Mouse (Mus musculus) fibroblast of lung, adult 2 months (primary cell): ENCODE measurements around the gene Babam2.
A peak's percentile ranks its signal among the peaks of the same experiment; 100 is the strongest.

ENCODE experiments used
- DNase-seq: peaks from one replicate; pipeline ENCODE4 v3.0.0-alpha.2; 2011; ENCODE audit warnings: low read depth

The Babam2 gene

GRCm38 (mm10) chr5:31697644-31698296 lies at the start of gene Babam2:
TSS of gene Babam2 (plus strand) at chr5:31697684.
- DNase-seq = peak; percentile 62

GRCm38 (mm10) chr5:31650518-31651288 lies 46.8 kb upstream of the Babam2 start:
- peak; percentile 52 for DNase-seq

- DNase-seq = no peak
Observed at GRCm38 (mm10) chr5:31655688-31656190, 41.7 kb upstream of the Babam2 start.

- DNase-seq = peak; percentile 92
Observed at GRCm38 (mm10) chr5:31666176-31666575, 31.3 kb upstream of the Babam2 start.

GRCm38 (mm10) chr5:31668325-31668968 lies 29.0 kb upstream of the Babam2 start:
- no peak for DNase-seq

GRCm38 (mm10) chr5:31669984-31670383 lies 27.5 kb upstream of the Babam2 start:
- no peak for DNase-seq

GRCm38 (mm10) chr5:31671137-31671536 lies 26.3 kb upstream of the Babam2 start:
- no peak for DNase-seq

GRCm38 (mm10) chr5:31673431-31673830 lies 24.1 kb upstream of the Babam2 start:
- DNase-seq = no peak

- no peak for DNase-seq
Observed at GRCm38 (mm10) chr5:31678000-31678399, 19.5 kb upstream of the Babam2 start.

- DNase-seq = no peak
Observed at GRCm38 (mm10) chr5:31680183-31680582, 17.3 kb upstream of the Babam2 start.

GRCm38 (mm10) chr5:31682305-31682704 lies 15.2 kb upstream of the Babam2 start:
- DNase-seq = no peak

GRCm38 (mm10) chr5:31686040-31686439 lies 11.4 kb upstream of the Babam2 start:
- no peak for DNase-seq

- no peak for DNase-seq
Observed at GRCm38 (mm10) chr5:31687972-31688371, 9.5 kb upstream of the Babam2 start.

GRCm38 (mm10) chr5:31693191-31693590 lies 4.3 kb upstream of the Babam2 start:
- no peak for DNase-seq

- no peak for DNase-seq
Observed at GRCm38 (mm10) chr5:31696971-31697643, 377 bp upstream of the Babam2 start, which contains the start of gene Rbks. TSS of gene Rbks (minus strand) at chr5:31697627.

- peak; percentile 61 for DNase-seq
Observed at GRCm38 (mm10) chr5:31698297-31698726, 828 bp downstream of the Babam2 start.

GRCm38 (mm10) chr5:31698931-31699330 lies 1.4 kb downstream of the Babam2 start:
- no peak for DNase-seq

- no peak for DNase-seq
Observed at GRCm38 (mm10) chr5:31699397-31699796, 1.9 kb downstream of the Babam2 start.

GRCm38 (mm10) chr5:31704971-31705370 lies 7.5 kb downstream of the Babam2 start:
- DNase-seq = no peak

- no peak for DNase-seq
Observed at GRCm38 (mm10) chr5:31706826-31707225, 9.3 kb downstream of the Babam2 start.

- DNase-seq = no peak
Observed at GRCm38 (mm10) chr5:31709389-31709788, 11.9 kb downstream of the Babam2 start.

- no peak for DNase-seq
Observed at GRCm38 (mm10) chr5:31713280-31713711, 15.8 kb downstream of the Babam2 start.
